Mouse (Mus musculus) liver, postnatal 0 days (tissue): ENCODE data around the gene Mbip. TPM values are rescaled to one million over a fixed set of nuclear protein-coding genes. Genes with fewer than 3 reads are reported as not detected.

Experiments used
- ATAC-seq: fragments of 200-750 bp; cut with Nextera tagmentation; 2 replicates; pipeline ENCODE4 v1.8.0; 2017; ENCODE audit warnings: mild to moderate bottlenecking, moderate library complexity
- DNase-seq: peaks from one replicate; pipeline ENCODE4 v3.0.0-alpha.2; 2016
- H3K27ac ChIP-seq: fragments of 300-500 bp; sonication (generic); 2 replicates; pipeline ENCODE4 v1.5.1; 2014; ENCODE audit warnings: antibody characterized with exemption, moderate library complexity, mild to moderate bottlenecking, low read depth
- H3K27me3 ChIP-seq: fragments of 300-500 bp; sonication (generic); 2 replicates; pipeline ENCODE4 v1.6.1; 2014; ENCODE audit warnings: low read length, control low read depth, mixed read lengths; ENCODE audit not compliant: insufficient read depth
- H3K36me3 ChIP-seq: fragments of 300-500 bp; sonication (generic); replicated peaks from 2 replicates; pipeline ENCODE4 v1.6.1; 2014; ENCODE audit warnings: mild to moderate bottlenecking, control low read depth, low read length, moderate library complexity, mixed read lengths; ENCODE audit not compliant: insufficient read depth
- H3K4me1 ChIP-seq: fragments of 300-500 bp; sonication (generic); 2 replicates; pipeline ENCODE4 v1.6.1; 2014; ENCODE audit warnings: antibody characterized with exemption, mild to moderate bottlenecking, control low read depth; ENCODE audit not compliant: insufficient read depth
- H3K4me2 ChIP-seq: fragments of 300-500 bp; sonication (generic); 2 replicates; pipeline ENCODE4 v1.6.1; 2014; ENCODE audit warnings: low read depth, mild to moderate bottlenecking, low read length, moderate library complexity, mixed read lengths
- H3K4me3 ChIP-seq: fragments of 300-500 bp; sonication (generic); 2 replicates; pipeline ENCODE4 v1.5.1; 2014; ENCODE audit warnings: low read depth, low read length
- H3K9ac ChIP-seq: fragments of 300-500 bp; sonication (generic); replicated peaks from 2 replicates; pipeline ENCODE4 v1.6.1; 2014; ENCODE audit warnings: mild to moderate bottlenecking, moderate library complexity
- H3K9me3 ChIP-seq: fragments of 300-500 bp; sonication (generic); 2 replicates; pipeline ENCODE4 v1.6.1; 2016; ENCODE audit warnings: mild to moderate bottlenecking, control low read depth, low read length, mixed read lengths
- CTCF ChIP-seq: sonication (generic); IDR thresholded peaks from 2 replicates; pipeline ENCODE4 v1.5.1; 2016; ENCODE audit warnings: antibody characterized with exemption, low read depth
- EP300 ChIP-seq: IDR thresholded peaks from 2 replicates; pipeline ENCODE4 v1.6.1; 2016; ENCODE audit warnings: antibody characterized with exemption, low read depth, mild to moderate bottlenecking
- WGBS: fragments of 180-500 bp; shearing (Covaris S2); extraction: QIAGEN DNeasy Blood & Tissue Kit; methylation state at CpG from one replicate; pipeline ENCODE4 v1.1.7; 2014; ENCODE audit not compliant: insufficient replicate concordance; 5-methylcytosine and 5-hydroxymethylcytosine counted together
- polyA plus RNA-seq: library from polyadenylated mRNA; unstranded; fragments of >200 nt; fragmentation: Nextera tagmentation; extraction: Ambion mirVana; gene quantifications from 2 replicates; pipeline ENCODE4 v1.2.1, GENCODE M21; 2015

Mbip gene
- polyA plus RNA-seq, 1 experiment from 2014 or later = 7.7 TPM

DNA sequence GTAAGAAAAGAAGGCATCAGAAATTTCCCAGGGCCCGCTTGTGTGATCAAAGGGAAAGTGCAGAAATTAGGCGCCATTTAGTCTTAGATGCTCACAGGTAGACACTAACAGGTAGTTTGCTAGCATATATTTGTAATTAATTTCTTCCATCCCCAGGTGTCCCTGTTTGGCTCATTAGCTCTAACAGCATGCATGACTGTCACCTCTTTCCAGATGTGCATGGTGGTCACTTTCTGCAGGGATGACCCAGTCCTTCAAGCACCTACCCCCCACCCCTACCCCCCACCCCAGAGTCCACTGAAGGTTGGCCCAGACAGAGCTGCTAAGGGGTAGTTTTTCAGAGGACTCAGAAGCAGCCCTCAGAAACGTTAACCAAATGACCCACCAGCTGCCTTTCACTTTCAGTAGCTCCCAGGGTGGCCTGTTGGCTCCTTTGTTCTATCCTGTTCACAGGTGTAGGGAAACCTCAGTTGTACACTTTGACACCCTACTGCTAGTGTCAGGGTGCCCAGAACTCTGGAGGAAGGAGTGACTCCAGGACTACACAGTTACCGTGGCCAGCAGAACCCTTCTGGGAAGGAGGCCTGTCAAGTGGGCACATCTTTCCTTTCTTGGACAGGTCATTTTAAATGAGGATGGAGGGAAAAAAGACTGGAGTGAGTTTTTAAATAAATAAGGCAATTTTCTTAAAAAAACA is 43.2 kb downstream of the Mbip start:
- ATAC-seq = no peak
- peak overlapping the region; percentile 36; the same call in 1 of the 2 replicates for H3K4me3 ChIP-seq
- H3K4me1 ChIP-seq = no peaks in the 10 kb centered on the region; the same call in 1 of the 2 replicates
- H3K9ac ChIP-seq = no peak overlapping the region
- WGBS = 37% methylated on average over 4 of the region's 4 CpGs
- TF ChIP-seq EP300 = no peak
- no peak for TF ChIP-seq CTCF
- no peak for DNase-seq
- H3K4me2 ChIP-seq = peak overlapping the region; percentile 66
- H3K27me3 ChIP-seq = no peaks in the 10 kb centered on the region
- no peaks in the 10 kb centered on the region for H3K36me3 ChIP-seq
- no peaks in the 10 kb centered on the region for H3K9me3 ChIP-seq
- H3K27ac ChIP-seq = no peak overlapping the region

DNA sequence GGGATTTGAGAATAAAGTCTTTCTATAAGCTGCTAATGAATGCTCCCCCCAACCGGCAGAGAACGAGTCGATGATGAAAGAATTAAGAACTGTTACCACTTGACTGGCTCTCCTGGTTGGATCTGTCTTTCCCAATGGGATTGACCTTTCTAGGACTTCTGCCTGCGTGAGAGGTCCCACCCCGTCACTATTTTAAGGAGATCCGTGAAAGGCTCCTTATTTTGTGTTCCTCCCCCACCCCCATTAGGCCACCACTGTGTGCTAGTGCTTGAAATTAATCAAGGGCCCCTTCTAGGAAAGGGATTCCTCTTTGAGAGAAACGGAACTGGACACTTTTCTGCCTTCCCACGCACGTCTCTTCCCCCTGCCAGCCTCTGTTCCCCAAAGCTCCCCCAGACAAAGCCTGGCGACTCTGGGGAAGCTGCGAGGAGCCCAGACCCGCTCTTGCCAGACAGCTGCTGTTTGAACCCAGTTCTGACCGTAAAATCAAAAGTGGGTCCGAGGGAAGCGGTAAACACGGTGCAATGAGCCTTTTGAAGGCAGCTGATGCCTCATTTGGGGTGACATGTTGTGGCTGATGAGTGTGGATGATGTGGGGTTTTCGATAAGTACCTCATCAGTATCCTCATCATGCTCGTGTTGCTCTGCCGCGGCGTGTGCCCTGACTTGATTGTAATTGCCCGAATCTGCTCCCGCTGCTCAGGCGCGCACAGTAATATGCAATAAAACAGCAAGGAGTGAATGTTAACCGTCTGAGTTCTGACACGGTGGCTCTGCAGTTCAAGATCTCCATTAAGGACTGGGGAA is 44.0 kb downstream of the Mbip start:
- peak overlapping the region; percentile 36 for H3K4me3 ChIP-seq
- H3K9ac ChIP-seq = no peak overlapping the region
- H3K4me1 ChIP-seq = no peaks in the 10 kb centered on the region; the same call in 1 of the 2 replicates
- WGBS = 16% methylated on average over 27 of the region's 27 CpGs
- H3K9me3 ChIP-seq = no peaks in the 10 kb centered on the region
- no peaks in the 10 kb centered on the region for H3K36me3 ChIP-seq
- DNase-seq (no peak), ATAC-seq (no peak)
- peak overlapping the region; percentile 66 for H3K4me2 ChIP-seq
- TF ChIP-seq CTCF = no peak
- no peak for TF ChIP-seq EP300
- no peaks in the 10 kb centered on the region for H3K27me3 ChIP-seq
- no peak overlapping the region for H3K27ac ChIP-seq

DNA sequence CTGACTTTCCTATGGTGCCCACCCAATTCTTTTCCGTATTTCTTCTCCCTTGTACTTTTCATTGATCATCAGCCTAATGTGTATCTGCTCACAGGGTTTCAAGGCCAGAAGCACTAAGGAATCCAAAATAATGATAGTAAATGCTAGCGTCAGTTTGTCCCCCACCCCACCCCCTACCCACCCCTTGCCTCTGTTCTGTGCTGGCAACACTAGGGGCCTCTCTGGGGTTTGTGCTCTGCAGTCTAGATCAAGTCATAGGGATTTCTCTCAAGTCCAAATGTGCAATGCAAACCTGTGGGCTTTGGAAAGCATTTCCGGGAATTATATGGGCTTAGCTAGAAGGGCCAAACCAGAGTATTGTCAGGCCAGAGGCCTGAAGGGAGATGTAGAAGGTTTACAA is 46.1 kb downstream of the Mbip start:
- H3K4me3 ChIP-seq = no peak overlapping the region
- TF ChIP-seq EP300 (no peak), CTCF (no peak)
- ATAC-seq (no peak), DNase-seq (no peak)
- no peak overlapping the region for H3K9ac ChIP-seq
- no peak overlapping the region for H3K27ac ChIP-seq
- 48% methylated on average over 3 of the region's 3 CpGs for WGBS
- H3K4me2 ChIP-seq = no peak overlapping the region
- no peaks in the 10 kb centered on the region for H3K9me3 ChIP-seq
- no peaks in the 10 kb centered on the region for H3K36me3 ChIP-seq
- H3K27me3 ChIP-seq = no peaks in the 10 kb centered on the region
- no peaks in the 10 kb centered on the region; the same call in 1 of the 2 replicates for H3K4me1 ChIP-seq

DNA sequence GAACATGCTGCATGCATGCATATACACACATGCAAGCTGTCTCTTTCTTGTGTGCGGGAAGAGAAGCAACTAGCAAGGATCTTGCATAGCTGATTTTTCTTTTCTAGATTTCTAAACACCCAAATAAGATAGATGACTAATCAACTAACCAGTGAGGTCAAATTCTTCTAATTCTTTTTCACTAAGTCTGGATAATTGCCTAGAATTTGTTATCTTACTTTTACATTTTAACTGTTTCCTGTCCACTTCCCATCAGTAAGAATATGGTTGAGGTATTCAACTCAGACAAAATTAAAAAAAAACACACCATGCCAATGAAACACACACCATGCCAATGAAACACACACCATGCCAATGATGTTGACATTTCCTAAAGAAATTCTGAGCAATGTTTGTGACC is 46.8 kb downstream of the Mbip start:
- Histone ChIP-seq H3K27ac (no peak overlapping the region), H3K36me3 (no peaks in the 10 kb centered on the region), H3K9ac (no peak overlapping the region), H3K4me1 (no peaks in the 10 kb centered on the region; the same call in 1 of the 2 replicates), H3K4me3 (no peak overlapping the region), H3K9me3 (no peaks in the 10 kb centered on the region), H3K27me3 (no peaks in the 10 kb centered on the region), H3K4me2 (no peak overlapping the region)
- no peak for DNase-seq
- TF ChIP-seq CTCF = no peak
- no peak for TF ChIP-seq EP300
- 44% methylated on average over 1 of the region's 1 CpGs for WGBS
- ATAC-seq = no peak

- Histone ChIP-seq H3K9ac (no peak overlapping the region), H3K9me3 (no peaks in the 10 kb centered on the region), H3K4me2 (no peak overlapping the region), H3K36me3 (no peaks in the 10 kb centered on the region), H3K4me3 (no peak overlapping the region), H3K27me3 (no peaks in the 10 kb centered on the region), H3K27ac (no peak overlapping the region), H3K4me1 (no peaks in the 10 kb centered on the region; the same call in 1 of the 2 replicates)
- no peak for TF ChIP-seq CTCF
- TF ChIP-seq EP300 = no peak
- WGBS = 38% methylated on average over 21 of the region's 21 CpGs
- ATAC-seq (no peak), DNase-seq (no peak)
Observed at GRCm38 (mm10) chr12:56297921-56298830, 47.5 kb downstream of the Mbip start.
